Mouse (Mus musculus): ENCODE measurements around the gene Dtx3.

DNA sequence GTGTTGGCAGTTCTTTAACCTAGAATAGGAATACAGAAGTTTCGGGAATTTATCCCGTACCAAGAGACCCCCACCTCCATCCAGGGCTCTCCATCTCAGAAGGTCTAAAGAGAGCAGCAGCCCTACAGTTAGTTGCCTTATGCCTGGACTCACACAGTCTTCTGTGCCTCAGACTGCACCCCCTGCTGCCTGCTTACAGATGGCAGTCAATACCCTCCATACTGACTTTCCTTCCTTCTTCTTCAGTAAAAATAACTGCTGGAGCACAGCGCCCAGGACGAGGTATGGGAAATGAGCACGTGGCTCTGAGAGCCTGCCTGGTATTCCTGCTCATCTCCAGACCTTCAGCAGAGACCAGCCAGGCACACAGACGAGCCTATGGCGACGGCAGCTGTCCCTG is 4.8 kb upstream of the Dtx3 start:
- TF ChIP-seq POLR2A (IDR thresholded peaks at IDR 0.05; ENCODE audit: insufficient read depth, low read depth, low read length): no peak
- TF ChIP-seq CTCF (IDR thresholded peaks at IDR 0.05): no peak
